Mouse (Mus musculus) liver, adult 2 months (tissue): ENCODE measurements around the gene Ankrd52.

Experiments
- CTCF ChIP-seq: fragments of 200-500 bp; IDR thresholded peaks from 2 replicates; pipeline ENCODE4 v1.5.1; 2011; ENCODE audit warnings: low read depth, low read length, control low read depth
- POLR2A ChIP-seq: fragments of 200-500 bp; IDR thresholded peaks from 2 replicates; pipeline ENCODE4 v1.6.1; 2011; ENCODE audit warnings: low read length, control low read depth; ENCODE audit not compliant: insufficient read depth; ENCODE audit errors: extremely low read depth

DNA sequence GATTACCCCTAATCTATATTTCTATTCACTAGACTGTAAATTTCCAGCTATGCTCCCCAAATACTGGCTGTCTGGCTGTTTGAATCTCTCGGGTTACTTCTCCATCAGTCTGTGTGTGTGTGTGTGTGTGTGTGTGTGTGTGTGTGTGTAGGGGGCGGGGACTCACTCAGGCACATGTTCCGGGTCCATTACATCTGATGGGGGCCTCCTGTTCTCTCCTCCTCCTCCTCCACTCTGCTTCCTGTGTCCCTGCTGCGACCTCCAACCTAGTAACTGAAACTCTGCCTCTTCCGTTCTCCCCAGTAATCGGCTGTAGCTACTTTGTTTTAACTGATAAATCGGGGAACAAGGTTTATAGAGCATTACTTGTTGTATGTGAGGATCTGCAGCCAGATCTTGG is 47.7 kb downstream of the Ankrd52 start:
- TF ChIP-seq POLR2A (no peak), CTCF (no peak)
